Mouse (Mus musculus) left cerebral cortex, adult 9 months (tissue): ENCODE results near the gene Asphd2.
A peak's percentile ranks its signal among the peaks of the same experiment; 100 is the strongest.

Experiments used
- DNase-seq, 2 experiments: peaks; one replicate each; pipeline ENCODE4 v3.0.0; 2022; ENCODE audit warnings: low spot score in 2 of 2

The Asphd2 gene

GRCm38 (mm10) chr5:112355493-112355892 lies 39.2 kb downstream of the Asphd2 start:
- no peak for DNase-seq

GRCm38 (mm10) chr5:112349169-112349568 lies 45.5 kb downstream of the Asphd2 start:
- DNase-seq = no peak

- no peak for DNase-seq
Measured at GRCm38 (mm10) chr5:112346211-112346965, 48.3 kb downstream of the Asphd2 start.

GRCm38 (mm10) chr5:112344092-112344960 lies 50.3 kb downstream of the Asphd2 start:
- peak in 1 of 2 experiments; percentile 81 for DNase-seq

GRCm38 (mm10) chr5:112343205-112343595 lies 51.5 kb downstream of the Asphd2 start:
- DNase-seq = peak in 1 of 2 experiments; percentile 35

DNA sequence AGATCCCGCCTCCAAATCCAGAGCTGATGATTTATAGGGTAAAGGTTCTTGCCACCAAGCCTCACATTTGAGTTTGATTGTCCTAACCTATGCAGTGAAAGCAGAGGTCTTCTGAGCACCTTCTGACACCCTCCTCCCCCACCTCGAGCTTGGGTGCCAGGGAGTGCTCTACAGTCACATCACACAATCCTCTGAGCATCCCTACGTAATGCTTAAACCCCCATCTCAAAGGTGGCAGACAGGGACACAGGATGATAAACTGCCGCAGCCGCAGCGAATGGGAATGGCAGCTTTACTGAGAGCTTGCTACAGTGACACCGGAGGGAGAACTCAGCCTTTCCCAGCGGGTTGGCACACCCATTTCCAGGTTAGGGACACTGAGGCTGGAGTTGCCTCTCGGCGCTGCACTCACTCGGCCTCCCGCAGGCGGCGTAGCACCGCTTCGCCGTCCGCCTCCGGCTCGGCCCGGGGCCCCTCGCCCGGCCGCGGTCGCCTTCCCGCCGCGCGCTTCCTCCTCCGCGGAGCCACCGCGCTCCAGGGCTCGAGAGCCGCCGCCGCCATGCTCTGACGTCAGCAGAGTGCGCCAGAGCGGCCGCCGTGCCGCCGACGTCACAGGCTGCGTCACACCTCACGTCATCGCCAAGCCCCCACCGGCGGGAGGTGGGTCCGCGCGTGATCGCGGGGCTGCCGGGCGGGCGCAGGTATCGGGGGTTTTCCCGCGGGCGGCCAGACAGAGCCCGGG lies 52.0 kb downstream of the Asphd2 start, which contains the start of the genes Srrd and Hps4:
Gene Srrd, minus strand, starts transcription at position 578 of the 742 bp plus-strand sequence.
Gene Hps4, plus strand, starts transcription at position 621 of the 742 bp plus-strand sequence.
- DNase-seq = peak in 1 of 2 experiments; percentile 87

- DNase-seq = no peak
Measured at GRCm38 (mm10) chr5:112339215-112339614, 55.5 kb downstream of the Asphd2 start.

- no peak for DNase-seq
Measured at GRCm38 (mm10) chr5:112337004-112337403, 57.7 kb downstream of the Asphd2 start.

- peak in 1 of 2 experiments; percentile 53 for DNase-seq
Measured at GRCm38 (mm10) chr5:112335473-112335872, 59.2 kb downstream of the Asphd2 start.
